Mouse (Mus musculus) large intestine, adult 2 months (tissue): ENCODE data around the gene Tmem150c. TPM values are rescaled to one million over a fixed set of nuclear protein-coding genes. Genes with fewer than 3 reads are reported as not detected.

Experiments
- DNase-seq: peaks from one replicate; pipeline ENCODE4 v3.0.0-alpha.2; 2012; ENCODE audit warnings: low read depth, low spot score
- WGBS: fragments of 180-500 bp; shearing (Covaris S2); methylation state at CpG from one replicate; pipeline ENCODE4 v1.1.7; 2018; 5-methylcytosine and 5-hydroxymethylcytosine counted together
- polyA plus RNA-seq: library from polyadenylated mRNA; depleted of rRNA; stranded (reverse); fragments of >200 nt; gene quantifications from 2 replicates; pipeline ENCODE4 v1.2.3, GENCODE M21; 2012

Tmem150c gene
- polyA plus RNA-seq, 1 experiment: 0.30 TPM

- no peak for DNase-seq
- 73% methylated on average over 7 of the region's 7 CpGs for WGBS
These were observed 16.0 kb upstream of the Tmem150c start for GRCm38 (mm10) chr5:100175582-100175981.

GRCm38 (mm10) chr5:100172104-100172503, 12.5 kb upstream of the Tmem150c start:
- no peak for DNase-seq
- WGBS: 84% methylated on average over 4 of the region's 4 CpGs

- WGBS: 48% methylated on average over 14 of the region's 14 CpGs
- DNase-seq: no peak
These were observed 7.2 kb upstream of the Tmem150c start for GRCm38 (mm10) chr5:100166591-100167491.

- DNase-seq: no peak
- 35% methylated on average over 7 of the region's 7 CpGs for WGBS
These were observed 3.8 kb upstream of the Tmem150c start for GRCm38 (mm10) chr5:100163368-100163767.

- no peak for DNase-seq
- WGBS: 16% methylated on average over 3 of the region's 3 CpGs
These were observed 3.2 kb upstream of the Tmem150c start for GRCm38 (mm10) chr5:100162857-100163256.

GRCm38 (mm10) chr5:100162053-100162452, 2.4 kb upstream of the Tmem150c start:
- WGBS: 87% methylated on average over 1 of the region's 1 CpGs

GRCm38 (mm10) chr5:100158791-100159637, 594 bp downstream of the Tmem150c start:
- WGBS: 1% methylated on average over 99 of the region's 101 CpGs
- DNase-seq: no peak

More at GRCm38 (mm10) chr5:100162053-100162452, 2.4 kb upstream of the Tmem150c start:
- DNase-seq: no peak

GRCm38 (mm10) chr5:100158301-100158700, 1.3 kb downstream of the Tmem150c start:
- DNase-seq: no peak
- WGBS: 25% methylated on average over 13 of the region's 13 CpGs

GRCm38 (mm10) chr5:100155646-100156045, 4.0 kb downstream of the Tmem150c start:
- no peak for DNase-seq
- 77% methylated on average over 6 of the region's 6 CpGs for WGBS

GRCm38 (mm10) chr5:100149967-100150366, 9.6 kb downstream of the Tmem150c start:
- no peak for DNase-seq
- WGBS: 59% methylated on average over 3 of the region's 3 CpGs

- no peak for DNase-seq
- WGBS: 80% methylated on average over 7 of the region's 7 CpGs
These were observed 14.8 kb downstream of the Tmem150c start for GRCm38 (mm10) chr5:100144836-100145235.

- no peak for DNase-seq
- 54% methylated on average over 8 of the region's 8 CpGs for WGBS
These were observed 32.3 kb downstream of the Tmem150c start for GRCm38 (mm10) chr5:100127283-100127682.

- DNase-seq: no peak
- WGBS: 54% methylated on average over 12 of the region's 12 CpGs
These were observed 34.0 kb downstream of the Tmem150c start for GRCm38 (mm10) chr5:100125409-100126123.

GRCm38 (mm10) chr5:100124530-100124929, 35.1 kb downstream of the Tmem150c start:
- WGBS: 29% methylated on average over 1 of the region's 1 CpGs
- DNase-seq: no peak

- 66% methylated on average over 7 of the region's 7 CpGs for WGBS
- no peak for DNase-seq
These were observed 36.3 kb downstream of the Tmem150c start for GRCm38 (mm10) chr5:100123283-100123682.

GRCm38 (mm10) chr5:100121170-100121569, 38.4 kb downstream of the Tmem150c start:
- 51% methylated on average over 7 of the region's 7 CpGs for WGBS
- no peak for DNase-seq

- no peak for DNase-seq
- 11% methylated on average over 20 of the region's 20 CpGs for WGBS
These were observed 38.9 kb downstream of the Tmem150c start for GRCm38 (mm10) chr5:100120711-100121141.

- DNase-seq: no peak
- WGBS: 66% methylated on average over 8 of the region's 8 CpGs
These were observed 40.3 kb downstream of the Tmem150c start for GRCm38 (mm10) chr5:100119331-100119730.

- 39% methylated on average over 5 of the region's 5 CpGs for WGBS
- no peak for DNase-seq
These were observed 46.2 kb downstream of the Tmem150c start for GRCm38 (mm10) chr5:100113403-100113802.

- no peak for DNase-seq
- WGBS: 62% methylated on average over 3 of the region's 3 CpGs
These were observed 49.0 kb downstream of the Tmem150c start for GRCm38 (mm10) chr5:100110581-100110980.
